Mouse (Mus musculus): ENCODE measurements at regions not wholly inside any gene's neighbourhood (a gene's known extent, or its start where the extent isn't known, plus 50 kb on each side); places are given as distances from the start of the nearest gene placed in this dataset.

DNA sequence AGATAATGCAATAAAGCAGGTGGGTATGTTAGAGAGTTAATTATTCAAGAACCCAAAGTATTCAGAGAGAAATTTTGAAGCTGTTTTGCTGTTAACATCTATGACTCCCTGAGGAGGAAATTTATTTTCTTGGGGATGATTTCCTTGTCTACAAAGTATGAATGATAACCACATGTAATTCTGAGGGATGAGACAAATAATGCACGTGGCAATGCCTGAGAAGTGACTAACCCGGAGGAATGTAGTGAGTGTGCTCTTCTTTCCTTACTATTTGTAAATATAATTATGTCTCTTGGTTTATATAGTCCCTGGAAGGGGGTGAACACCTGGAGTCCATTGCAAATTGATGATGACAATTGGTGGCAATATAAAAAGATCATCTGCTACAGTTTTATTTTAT, 981.1 kb downstream of the Slc22a22 start:
- no peak overlapping the region for H3K9ac ChIP-seq
- H3K4me1 ChIP-seq (replicated peaks) = no peaks in the 10 kb centered on the region
- H3K4me2 ChIP-seq (replicated peaks) = no peak overlapping the region
- no peaks in the 10 kb centered on the region for H3K36me3 ChIP-seq
- 67% methylated on average over 2 of the region's 2 CpGs for WGBS
- H3K9me3 ChIP-seq = no peaks in the 10 kb centered on the region
- H3K27me3 ChIP-seq (replicated peaks) = no peaks in the 10 kb centered on the region
- ATAC-seq = no peak
- no peak overlapping the region for H3K27ac ChIP-seq
- no peak overlapping the region for H3K4me3 ChIP-seq (replicated peaks)

DNA sequence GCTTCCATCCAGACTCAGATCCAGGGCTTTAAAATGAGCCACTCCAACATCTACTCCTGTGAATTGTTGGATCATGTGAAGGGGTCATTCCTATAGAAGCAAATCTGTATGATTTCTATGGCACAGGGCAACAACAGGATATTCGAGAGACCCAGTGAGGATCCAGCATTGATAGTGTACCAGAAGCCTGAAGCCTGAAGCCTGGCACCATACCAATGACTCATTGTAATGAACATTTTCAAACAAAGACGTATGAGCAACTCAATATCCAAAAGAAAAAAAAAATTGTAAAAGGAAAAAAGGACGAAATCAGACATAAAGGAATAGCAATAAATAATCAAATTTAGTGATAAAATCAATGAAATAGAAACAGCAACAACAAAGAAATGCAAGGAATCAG, 991.5 kb downstream of the Slc22a22 start:
- no peaks in the 10 kb centered on the region for H3K27me3 ChIP-seq (replicated peaks)
- H3K27ac ChIP-seq = no peak overlapping the region
- H3K9ac ChIP-seq = no peak overlapping the region
- no peak overlapping the region for H3K4me2 ChIP-seq (replicated peaks)
- ATAC-seq = no peak
- no peak overlapping the region for H3K4me3 ChIP-seq (replicated peaks)
- no peaks in the 10 kb centered on the region for H3K9me3 ChIP-seq
- H3K4me1 ChIP-seq (replicated peaks) = no peaks in the 10 kb centered on the region
- H3K36me3 ChIP-seq = no peaks in the 10 kb centered on the region
- WGBS = 79% methylated on average over 3 of the region's 3 CpGs

DNA sequence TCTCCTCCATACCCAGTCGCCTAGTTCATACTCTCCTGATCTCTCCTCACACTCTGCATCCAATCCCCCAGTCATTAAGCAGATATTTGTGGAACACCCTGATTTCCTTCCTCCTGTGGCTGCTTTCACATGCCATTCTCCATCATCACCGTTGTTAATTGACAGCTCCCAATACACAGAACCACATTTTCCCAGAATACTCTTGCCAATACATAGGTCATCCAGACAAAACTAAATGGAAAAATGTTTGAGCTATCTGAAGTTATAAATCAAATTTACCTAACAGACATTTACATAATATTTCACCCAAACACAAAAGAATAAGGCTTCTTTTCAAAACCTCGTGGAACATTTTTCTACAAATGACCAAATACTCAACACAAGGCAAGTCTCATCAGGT, 992.7 kb downstream of the Slc22a22 start:
- Histone ChIP-seq H3K9ac (no peak overlapping the region), H3K27me3 (replicated peaks) (no peaks in the 10 kb centered on the region), H3K4me2 (replicated peaks) (no peak overlapping the region), H3K9me3 (no peaks in the 10 kb centered on the region), H3K27ac (no peak overlapping the region), H3K4me3 (replicated peaks) (no peak overlapping the region), H3K36me3 (no peaks in the 10 kb centered on the region), H3K4me1 (replicated peaks) (no peaks in the 10 kb centered on the region)
- no peak for ATAC-seq
- WGBS = 86% methylated on average over 3 of the region's 3 CpGs

DNA sequence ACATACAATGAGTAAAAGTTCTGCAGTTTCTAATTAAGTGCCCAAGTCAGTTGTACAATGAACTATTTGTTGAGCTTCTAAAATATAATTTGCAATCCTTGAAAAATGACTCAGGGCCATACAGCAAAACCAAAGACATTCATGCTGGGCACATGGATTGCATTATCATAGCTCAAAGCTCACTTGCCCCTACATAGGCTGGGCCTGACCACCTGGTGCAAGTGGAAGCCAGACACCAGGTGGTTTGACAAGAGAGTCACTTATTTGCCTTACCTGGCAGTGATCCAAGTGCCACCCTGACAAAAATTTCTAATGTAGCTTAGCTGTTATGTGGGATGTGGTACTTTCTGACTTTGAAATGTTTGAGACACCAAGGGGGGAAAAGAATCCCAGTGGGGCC, 997.7 kb downstream of the Slc22a22 start:
- Histone ChIP-seq H3K9ac (no peak overlapping the region), H3K27me3 (replicated peaks) (no peaks in the 10 kb centered on the region), H3K36me3 (no peaks in the 10 kb centered on the region), H3K4me2 (replicated peaks) (no peak overlapping the region), H3K4me1 (replicated peaks) (no peaks in the 10 kb centered on the region), H3K4me3 (replicated peaks) (no peak overlapping the region), H3K27ac (no peak overlapping the region), H3K9me3 (no peaks in the 10 kb centered on the region)
- ATAC-seq = no peak

DNA sequence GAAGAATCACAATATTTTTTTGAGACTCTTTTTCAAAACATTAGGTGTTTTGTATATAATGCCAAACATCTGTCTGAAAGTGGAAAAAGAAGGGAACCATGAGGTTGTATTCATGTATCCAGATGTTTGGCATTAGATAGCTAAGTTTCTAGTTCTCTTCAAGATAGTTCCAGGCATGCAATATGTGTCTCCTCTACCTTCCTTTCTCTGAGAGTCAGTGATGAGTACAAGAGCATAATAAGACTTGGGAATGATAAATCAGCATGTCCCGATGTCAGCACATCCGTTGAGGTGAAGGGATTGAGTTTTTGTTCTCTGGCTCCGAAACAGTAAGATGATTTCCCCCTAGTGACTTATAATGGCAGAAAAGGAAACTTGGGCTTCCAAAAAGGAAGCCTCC, 998.4 kb downstream of the Slc22a22 start:
- Histone ChIP-seq H3K36me3 (no peaks in the 10 kb centered on the region), H3K9me3 (no peaks in the 10 kb centered on the region), H3K27me3 (replicated peaks) (no peaks in the 10 kb centered on the region), H3K4me3 (replicated peaks) (no peak overlapping the region), H3K4me2 (replicated peaks) (no peak overlapping the region), H3K9ac (no peak overlapping the region), H3K27ac (no peak overlapping the region), H3K4me1 (replicated peaks) (no peaks in the 10 kb centered on the region)
- WGBS = 61% methylated on average over 3 of the region's 3 CpGs
- no peak for ATAC-seq

DNA sequence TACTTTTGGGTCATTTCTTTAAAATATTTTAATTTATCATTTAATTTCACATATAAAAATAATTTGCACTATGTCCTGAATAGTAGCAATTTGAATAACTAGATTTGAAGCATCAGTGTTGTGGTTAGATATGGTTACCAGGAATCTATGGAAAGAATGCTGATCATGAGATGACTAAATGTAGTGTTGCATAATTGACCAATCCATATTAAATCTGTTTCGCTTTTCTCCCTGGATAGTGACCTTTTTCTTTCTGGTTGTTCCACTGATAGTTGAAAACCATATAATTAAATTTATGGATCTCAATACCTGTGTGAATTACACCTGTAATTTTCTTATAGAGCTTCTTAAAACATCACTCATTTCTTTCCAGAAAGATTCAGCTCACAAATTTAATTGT, 1003.7 kb downstream of the Slc22a22 start:
- WGBS = 89% methylated on average over 1 of the region's 1 CpGs

DNA sequence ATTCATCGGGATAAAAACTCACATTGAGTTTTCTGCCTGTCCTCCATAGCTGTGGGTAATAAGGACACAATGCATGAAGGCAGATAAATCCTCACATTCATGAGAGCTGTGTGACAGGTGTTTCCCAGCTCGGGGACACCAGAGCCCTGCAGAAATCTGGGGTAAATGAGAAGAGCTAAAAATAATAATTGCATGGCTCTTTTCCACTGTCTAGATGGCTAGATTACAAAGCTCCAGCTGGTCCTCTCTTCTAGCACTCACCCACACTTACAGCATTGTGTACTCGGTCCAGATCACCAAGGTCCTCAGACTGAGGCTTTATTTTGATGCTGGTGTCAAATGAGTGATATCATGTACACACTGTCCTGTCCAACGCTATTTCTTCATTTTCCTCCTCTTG, 1025.5 kb downstream of the Slc22a22 start:
- Histone ChIP-seq H3K27me3 (replicated peaks) (no peaks in the 10 kb centered on the region), H3K9me3 (no peaks in the 10 kb centered on the region), H3K36me3 (no peaks in the 10 kb centered on the region), H3K27ac (no peak overlapping the region), H3K4me3 (replicated peaks) (no peak overlapping the region), H3K4me2 (replicated peaks) (no peak overlapping the region), H3K9ac (no peak overlapping the region), H3K4me1 (replicated peaks) (no peaks in the 10 kb centered on the region)
- no peak for ATAC-seq
- WGBS = 71% methylated on average over 4 of the region's 4 CpGs

More for the DNA sequence above, 1003.7 kb downstream of the Slc22a22 start:
- Histone ChIP-seq H3K4me3 (replicated peaks) (no peak overlapping the region), H3K4me2 (replicated peaks) (no peak overlapping the region), H3K27ac (no peak overlapping the region), H3K9ac (no peak overlapping the region), H3K9me3 (no peaks in the 10 kb centered on the region), H3K27me3 (replicated peaks) (no peaks in the 10 kb centered on the region), H3K4me1 (replicated peaks) (no peaks in the 10 kb centered on the region), H3K36me3 (no peaks in the 10 kb centered on the region)
- no peak for ATAC-seq

DNA sequence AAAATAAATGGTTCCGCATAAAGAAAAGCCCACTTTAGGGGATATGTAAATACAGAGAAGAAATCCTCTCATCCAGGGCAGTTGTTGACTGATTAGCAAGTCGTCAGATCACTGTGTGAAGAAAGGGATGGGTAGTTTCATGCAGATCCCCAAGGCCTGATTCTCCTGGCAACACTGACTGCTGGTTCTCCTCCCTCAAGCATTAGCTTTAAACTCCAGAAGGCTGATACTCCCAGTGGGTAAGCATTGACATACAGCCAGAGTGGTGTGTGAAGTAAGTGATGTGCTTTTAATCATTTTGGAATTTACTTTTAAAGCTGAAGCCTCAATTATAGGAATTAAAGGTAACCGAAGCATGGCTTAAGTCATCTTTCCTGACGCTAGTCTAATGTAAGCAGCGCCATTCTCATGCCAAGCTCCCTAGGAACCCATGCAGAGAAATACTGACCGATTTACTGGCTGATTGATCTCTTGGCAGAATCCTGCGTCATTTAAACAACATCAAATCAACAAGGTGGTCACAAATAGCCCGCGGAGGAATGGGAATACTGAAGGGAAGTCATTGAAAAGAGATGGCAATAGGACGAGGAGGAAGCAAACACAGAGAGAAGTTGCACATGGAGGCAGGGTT, 1029.3 kb downstream of the Slc22a22 start:
- Histone ChIP-seq H3K36me3 (no peaks in the 10 kb centered on the region), H3K4me1 (replicated peaks) (no peaks in the 10 kb centered on the region), H3K9me3 (no peaks in the 10 kb centered on the region), H3K4me2 (replicated peaks) (no peak overlapping the region), H3K4me3 (replicated peaks) (no peak overlapping the region), H3K27me3 (replicated peaks) (no peaks in the 10 kb centered on the region), H3K27ac (no peak overlapping the region), H3K9ac (no peak overlapping the region)
- WGBS = 75% methylated on average over 10 of the region's 10 CpGs
- ATAC-seq = no peak

DNA sequence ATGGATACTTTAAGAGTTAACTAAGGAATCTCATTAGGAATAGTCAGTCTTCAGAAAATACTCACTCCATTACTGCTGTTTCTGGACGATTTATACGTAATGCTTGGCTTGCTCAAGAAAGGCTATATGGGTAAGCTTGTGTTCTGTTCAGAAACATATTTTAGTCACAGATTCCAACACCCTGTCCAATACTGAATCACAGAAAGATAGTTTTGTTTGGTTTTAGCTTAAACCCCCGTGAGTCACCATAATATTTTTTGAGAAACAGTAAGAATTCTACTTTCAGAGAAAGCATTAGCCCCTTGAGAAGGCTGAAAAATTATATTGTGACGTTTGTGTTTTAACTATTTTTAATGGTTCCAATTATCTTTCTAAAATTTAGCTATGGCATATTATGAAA, 1037.3 kb downstream of the Slc22a22 start:
- Histone ChIP-seq H3K27ac (no peak overlapping the region), H3K27me3 (replicated peaks) (no peaks in the 10 kb centered on the region), H3K4me3 (replicated peaks) (no peak overlapping the region), H3K9me3 (no peaks in the 10 kb centered on the region), H3K9ac (no peak overlapping the region), H3K4me2 (replicated peaks) (no peak overlapping the region), H3K36me3 (no peaks in the 10 kb centered on the region), H3K4me1 (replicated peaks) (no peaks in the 10 kb centered on the region)
- 58% methylated on average over 4 of the region's 4 CpGs for WGBS
- no peak for ATAC-seq

DNA sequence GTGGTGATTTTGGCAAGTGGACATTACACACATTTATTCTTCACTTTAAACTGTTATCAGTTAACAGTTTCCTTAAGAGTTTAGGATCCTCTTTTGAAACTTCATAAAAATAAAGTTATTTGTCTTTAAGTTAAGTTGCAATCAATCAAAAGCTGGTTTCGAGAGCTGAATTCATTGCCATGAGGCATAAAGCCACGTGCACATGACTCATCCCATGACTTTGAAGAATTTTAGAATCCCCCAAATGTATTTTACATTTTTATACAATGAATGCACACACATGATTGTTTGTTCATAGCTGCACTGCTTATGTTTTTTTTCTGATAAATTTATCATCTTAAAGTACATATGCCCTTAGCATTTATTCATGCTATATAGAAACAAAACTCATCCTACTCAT, 1039.1 kb downstream of the Slc22a22 start:
- no peak overlapping the region for H3K27ac ChIP-seq
- no peaks in the 10 kb centered on the region for H3K27me3 ChIP-seq (replicated peaks)
- ATAC-seq = no peak
- H3K9me3 ChIP-seq = no peaks in the 10 kb centered on the region
- WGBS = 69% methylated on average over 2 of the region's 2 CpGs
- H3K4me1 ChIP-seq (replicated peaks) = no peaks in the 10 kb centered on the region
- H3K9ac ChIP-seq = no peak overlapping the region
- no peak overlapping the region for H3K4me3 ChIP-seq (replicated peaks)
- H3K4me2 ChIP-seq (replicated peaks) = no peak overlapping the region
- no peaks in the 10 kb centered on the region for H3K36me3 ChIP-seq

DNA sequence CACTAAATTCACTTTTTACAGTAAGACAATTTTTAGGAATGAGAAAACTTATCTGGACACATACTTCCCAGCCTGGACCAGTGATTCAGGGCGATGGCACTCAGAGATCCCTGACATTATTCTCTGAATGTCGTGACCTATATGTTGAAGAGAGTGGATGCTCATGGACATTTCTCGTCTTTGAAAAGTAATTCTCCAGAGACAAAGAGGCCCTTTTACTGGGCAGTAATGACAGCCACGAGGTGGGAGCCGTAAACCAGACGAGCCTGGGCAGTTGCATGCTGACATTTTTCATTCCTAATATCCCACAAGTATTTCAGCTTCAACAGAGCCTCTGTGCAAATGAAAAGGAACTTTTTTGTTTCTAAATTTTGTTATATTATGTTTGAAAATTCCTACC, 1041.3 kb downstream of the Slc22a22 start:
- Histone ChIP-seq H3K36me3 (no peaks in the 10 kb centered on the region), H3K4me1 (replicated peaks) (no peaks in the 10 kb centered on the region), H3K27ac (no peak overlapping the region), H3K4me2 (replicated peaks) (no peak overlapping the region), H3K27me3 (replicated peaks) (no peaks in the 10 kb centered on the region), H3K9me3 (no peaks in the 10 kb centered on the region), H3K9ac (no peak overlapping the region), H3K4me3 (replicated peaks) (no peak overlapping the region)
- 49% methylated on average over 6 of the region's 6 CpGs for WGBS
- no peak for ATAC-seq

DNA sequence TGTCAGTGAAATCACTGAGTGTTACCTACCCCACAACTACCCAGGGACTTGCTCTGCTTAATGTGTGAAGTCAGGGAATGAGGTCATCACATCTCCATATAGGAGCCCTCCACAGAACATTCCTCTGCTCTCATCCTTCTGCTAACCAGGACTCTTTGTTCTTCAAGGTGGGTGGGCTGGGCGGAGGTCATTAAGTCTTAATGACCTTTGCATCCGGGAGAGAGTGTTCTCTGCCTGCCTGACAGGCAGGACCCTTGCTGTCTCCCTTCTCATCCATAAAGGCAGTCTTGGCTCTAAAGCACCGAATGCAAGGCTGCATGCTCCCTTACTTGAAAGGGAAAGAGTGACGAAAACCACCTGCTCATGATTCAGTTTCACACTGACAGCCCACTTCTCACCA, 1051.4 kb downstream of the Slc22a22 start:
- WGBS = 21% methylated on average over 4 of the region's 4 CpGs

DNA sequence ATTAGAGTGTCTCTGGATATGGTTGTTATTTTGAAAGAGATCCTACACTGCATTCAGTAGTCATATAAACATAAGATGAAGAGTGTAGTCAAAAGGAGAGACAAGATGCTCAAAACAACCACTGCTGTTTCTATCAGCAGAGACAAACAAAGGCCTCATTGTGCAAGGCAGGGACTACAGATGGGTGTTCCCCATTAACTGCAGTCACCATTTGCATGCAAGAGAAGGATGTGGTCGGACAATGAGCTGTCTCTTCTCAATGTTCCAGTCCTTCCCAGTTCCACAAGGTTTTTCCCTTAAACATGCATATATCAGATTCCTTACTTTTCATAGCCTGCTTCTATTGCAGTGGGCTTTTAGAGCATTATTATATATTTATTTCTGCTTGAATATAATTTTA, 1056.7 kb downstream of the Slc22a22 start:
- Histone ChIP-seq H3K4me2 (replicated peaks) (no peak overlapping the region), H3K4me3 (replicated peaks) (no peak overlapping the region), H3K27me3 (replicated peaks) (no peaks in the 10 kb centered on the region), H3K9ac (no peak overlapping the region), H3K4me1 (replicated peaks) (no peaks in the 10 kb centered on the region), H3K27ac (no peak overlapping the region), H3K9me3 (no peaks in the 10 kb centered on the region), H3K36me3 (no peaks in the 10 kb centered on the region)
- ATAC-seq = no peak
- WGBS = 69% methylated on average over 1 of the region's 1 CpGs

More for the DNA sequence above, 1051.4 kb downstream of the Slc22a22 start:
- Histone ChIP-seq H3K27me3 (replicated peaks) (no peaks in the 10 kb centered on the region), H3K9me3 (no peaks in the 10 kb centered on the region), H3K4me1 (replicated peaks) (no peaks in the 10 kb centered on the region), H3K27ac (no peak overlapping the region), H3K36me3 (no peaks in the 10 kb centered on the region), H3K4me3 (replicated peaks) (no peak overlapping the region), H3K9ac (no peak overlapping the region), H3K4me2 (replicated peaks) (no peak overlapping the region)
- ATAC-seq = no peak
